Mouse (Mus musculus) cortical plate, adult 2 months (tissue): ENCODE results near the gene Limch1.

Source experiments
- CTCF ChIP-seq: fragments of 200-500 bp; IDR thresholded peaks from 2 replicates; pipeline ENCODE4 v1.5.1; 2011; ENCODE audit warnings: mild to moderate bottlenecking, control low read depth, low read length; ENCODE audit not compliant: insufficient read depth; ENCODE audit errors: extremely low read depth
- POLR2A ChIP-seq: fragments of 200-500 bp; IDR thresholded peaks from 2 replicates; pipeline ENCODE4 v1.6.1; 2011; ENCODE audit warnings: mild to moderate bottlenecking, low read length, control low read depth; ENCODE audit not compliant: insufficient read depth; ENCODE audit errors: extremely low read depth

- no peak for TF ChIP-seq CTCF
- TF ChIP-seq POLR2A = no peak
These were observed 27.2 kb upstream of the Limch1 start for GRCm38 (mm10) chr5:66718413-66718812.
